Mouse (Mus musculus) thymus, adult 2 months (tissue): ENCODE results near the gene Tex19.1.

ENCODE experiments used
- CTCF ChIP-seq: fragments of 200-500 bp; IDR thresholded peaks from 2 replicates; pipeline ENCODE4 v1.5.1; 2012; ENCODE audit warnings: mild to moderate bottlenecking, control low read depth, low read length, moderate library complexity, borderline replicate concordance; ENCODE audit not compliant: control insufficient read depth, poor library complexity, insufficient read depth; ENCODE audit errors: extremely low read depth
- POLR2A ChIP-seq: fragments of 200-500 bp; IDR thresholded peaks from 2 replicates; pipeline ENCODE4 v1.6.1; 2012; ENCODE audit warnings: mild to moderate bottlenecking, low read length, control low read depth, moderate library complexity; ENCODE audit not compliant: control insufficient read depth, poor library complexity, insufficient read depth; ENCODE audit errors: extremely low read depth

- TF ChIP-seq CTCF (no peak), POLR2A (no peak)
Observed at GRCm38 (mm10) chr11:121122024-121122670, 23.8 kb upstream of the Tex19.1 start.
